Mouse (Mus musculus) lung, postnatal 4 days (tissue): Measurements from ENCODE around the gene Rccd1.
A peak's percentile ranks its signal among the peaks of the same experiment; 100 is the strongest.

ENCODE experiments used
- DNase-seq, 2 experiments: peaks; one replicate each; pipeline ENCODE4 v3.0.0; 2021

Rccd1 gene

DNA sequence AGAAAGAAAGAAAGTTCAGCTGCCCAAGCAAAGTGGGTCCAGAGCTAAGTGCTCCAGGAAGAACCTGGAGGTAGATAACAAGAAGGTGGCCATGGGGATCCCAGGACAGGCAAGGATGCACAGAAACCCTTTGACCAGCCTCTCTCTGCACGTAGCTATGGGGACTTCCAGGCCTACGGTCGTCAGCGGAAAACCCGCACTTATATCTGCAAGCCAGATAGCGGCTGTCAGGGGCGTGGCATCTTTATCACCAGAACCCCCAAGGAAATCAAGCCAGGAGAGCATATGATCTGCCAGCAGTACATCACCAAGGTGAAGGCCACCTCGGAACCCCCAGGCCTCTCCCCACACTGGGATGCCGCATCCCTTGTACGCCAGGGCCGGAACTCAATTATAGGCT is 71.4 kb downstream of the Rccd1 start:
- DNase-seq = no peak

DNA sequence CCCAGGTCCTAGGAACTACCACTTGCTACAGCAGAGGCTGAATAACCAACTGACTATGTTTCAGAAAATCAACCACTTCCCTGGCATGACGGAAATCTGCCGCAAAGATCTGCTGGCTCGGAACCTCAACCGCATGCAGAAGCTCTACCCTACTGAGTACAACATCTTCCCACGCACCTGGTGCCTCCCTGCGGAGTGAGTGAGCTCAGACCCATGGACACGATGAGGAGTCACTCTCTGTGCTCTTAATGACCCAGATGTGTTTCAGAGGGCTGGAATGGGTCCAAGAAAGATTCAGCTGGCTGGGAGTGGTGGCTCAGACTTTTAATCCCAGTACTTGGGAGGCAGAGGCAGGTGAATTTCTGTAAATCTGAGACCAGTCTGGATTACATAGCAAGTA is 71.8 kb downstream of the Rccd1 start:
- no peak for DNase-seq

GRCm38 (mm10) chr7:80246859-80247258 is 77.4 kb downstream of the Rccd1 start:
- no peak for DNase-seq

GRCm38 (mm10) chr7:80246148-80246721 is 78.0 kb downstream of the Rccd1 start, which contains the start of gene Ttll13:
Ttll13 (plus strand) TSS chr7:80246376.
- peak; percentile 98 to 99 for DNase-seq

GRCm38 (mm10) chr7:80244851-80245250 is 79.4 kb downstream of the Rccd1 start:
- no peak for DNase-seq
